Mouse (Mus musculus) forebrain, embryonic 11.5 days (tissue): Measurements from ENCODE around the gene 2010005H15Rik. TPM values are rescaled to one million over a fixed set of nuclear protein-coding genes. Genes with fewer than 3 reads are reported as not detected.
"Not testable (repeated sequence)": the region's sequence is repeated elsewhere in the genome, so short reads cannot be mapped to it uniquely, and the experiment has no call there.

Source experiments
- ATAC-seq: fragments of 200-750 bp; cut with Nextera tagmentation; replicated peaks from 2 replicates; pipeline ENCODE4 v1.8.0; 2017; ENCODE audit warnings: moderate TSS enrichment; ENCODE audit not compliant: low FRiP score
- DNase-seq: peaks from one replicate; pipeline ENCODE4 v3.0.0-alpha.2; 2017; ENCODE audit warnings: low spot score
- H3K27ac ChIP-seq: fragments of 300-500 bp; sonication (generic); 2 replicates; pipeline ENCODE4 v1.5.1; 2014; ENCODE audit warnings: low read depth, low read length
- H3K27me3 ChIP-seq: fragments of 300-500 bp; sonication (generic); 2 replicates; pipeline ENCODE4 v1.6.1; 2014; ENCODE audit warnings: mild to moderate bottlenecking, low read length, mixed read lengths; ENCODE audit not compliant: control insufficient read depth, insufficient read depth
- H3K36me3 ChIP-seq: fragments of 300-500 bp; sonication (generic); 2 replicates; pipeline ENCODE4 v1.6.1; 2014; ENCODE audit warnings: mild to moderate bottlenecking, low read length, moderate library complexity, mixed read lengths; ENCODE audit not compliant: control insufficient read depth, insufficient read depth
- H3K4me1 ChIP-seq: fragments of 300-500 bp; sonication (generic); replicated peaks from 2 replicates; pipeline ENCODE4 v1.6.1; 2014; ENCODE audit warnings: low read length, mixed read lengths; ENCODE audit not compliant: control insufficient read depth, insufficient read depth
- H3K4me2 ChIP-seq: fragments of 300-500 bp; sonication (generic); 2 replicates; pipeline ENCODE4 v1.6.1; 2014; ENCODE audit warnings: low read depth, mild to moderate bottlenecking, low read length, moderate library complexity, mixed read lengths; ENCODE audit not compliant: severe bottlenecking
- H3K4me3 ChIP-seq: fragments of 300-500 bp; sonication (generic); 2 replicates; pipeline ENCODE4 v1.5.1; 2014; ENCODE audit warnings: low read depth, low read length
- H3K9ac ChIP-seq: fragments of 300-500 bp; sonication (generic); 2 replicates; pipeline ENCODE4 v1.6.1; 2014; ENCODE audit warnings: low read length
- H3K9me3 ChIP-seq: fragments of 300-500 bp; sonication (generic); 2 replicates; pipeline ENCODE4 v1.6.1; 2016; ENCODE audit warnings: low read length, mixed read lengths; ENCODE audit not compliant: control insufficient read depth
- WGBS: fragments of 180-500 bp; shearing (Covaris S2); extraction: QIAGEN DNeasy Blood & Tissue Kit; methylation state at CpG from one replicate; pipeline ENCODE4 v1.1.7; 2014; 5-methylcytosine and 5-hydroxymethylcytosine counted together
- polyA plus RNA-seq: library from polyadenylated mRNA; unstranded; fragments of >200 nt; fragmentation: Nextera tagmentation; extraction: Ambion mirVana; gene quantifications from 2 replicates; pipeline ENCODE4 v1.2.1, GENCODE M21; 2014

2010005H15Rik gene
- polyA plus RNA-seq, 1 experiment from 2014 or later: not detected

- not testable (repeated sequence) for H3K9me3 ChIP-seq, H3K27ac ChIP-seq, H3K27me3 ChIP-seq, H3K4me1 ChIP-seq, DNase-seq, H3K4me3 ChIP-seq, H3K9ac ChIP-seq, H3K36me3 ChIP-seq, H3K4me2 ChIP-seq, ATAC-seq
- WGBS: 90% methylated on average over 4 of the region's 4 CpGs
These were observed 55.5 kb downstream of the 2010005H15Rik start, which contains the start of gene Stfa1 for GRCm38 (mm10) chr16:36276796-36277195. Stfa1 (plus strand) TSS chr16:36276951.

GRCm38 (mm10) chr16:36289140-36289539, 67.9 kb downstream of the 2010005H15Rik start:
- Histone ChIP-seq H3K4me2 (no peak overlapping the region), H3K27me3 (no peaks in the 10 kb centered on the region), H3K4me1 (no peaks in the 10 kb centered on the region), H3K9me3 (no peaks in the 10 kb centered on the region), H3K27ac (no peak overlapping the region), H3K36me3 (no peaks in the 10 kb centered on the region), H3K9ac (no peak overlapping the region), H3K4me3 (no peak overlapping the region)
- WGBS: 87% methylated on average over 4 of the region's 4 CpGs
- DNase-seq (no peak), ATAC-seq (no peak)

Other genes starting within 250 kb of the 2010005H15Rik start
- 84.9 and 86.5 TPM in 2 replicates for gene Kpna1, start 242.7 kb upstream of the 2010005H15Rik start, polyA plus RNA-seq
- gene Wdr5b, start 180.3 kb upstream of the 2010005H15Rik start, polyA plus RNA-seq: 11.6 and 12.5 TPM in 2 replicates
- gene Fam162a, start 149.9 kb upstream of the 2010005H15Rik start, polyA plus RNA-seq: 307 and 308 TPM in 2 replicates
- gene Ccdc58, start 149.8 kb upstream of the 2010005H15Rik start, polyA plus RNA-seq: 86.6 and 93.6 TPM in 2 replicates
- not detected in 2 replicates for gene Csta1, start 90.2 kb upstream of the 2010005H15Rik start, polyA plus RNA-seq
- gene Stfa2l1, start 64.7 kb upstream of the 2010005H15Rik start, polyA plus RNA-seq: 0.90 TPM in 1 of 2 replicates, not detected in the other
- 1.5 TPM in 1 of 2 replicates, not detected in the other for gene Gm5483, start 37.3 kb upstream of the 2010005H15Rik start, polyA plus RNA-seq
- gene Gm5416, start 11.1 kb upstream of the 2010005H15Rik start, polyA plus RNA-seq: not detected in 2 replicates
- 1.9 TPM in 1 of 2 replicates, not detected in the other for gene Stfa1, start 55.5 kb downstream of the 2010005H15Rik start, polyA plus RNA-seq
- gene BC117090, start 112.9 kb downstream of the 2010005H15Rik start, polyA plus RNA-seq: not detected in 2 replicates
- 1.3 and 1.7 TPM in 2 replicates for gene BC100530, start 146.3 kb downstream of the 2010005H15Rik start, polyA plus RNA-seq
- gene Stfa2, start 187.0 kb downstream of the 2010005H15Rik start, polyA plus RNA-seq: not detected in 2 replicates
- gene Stfa3, start 233.9 kb downstream of the 2010005H15Rik start, polyA plus RNA-seq: not detected in 2 replicates